Mouse (Mus musculus): ENCODE results near the gene Rasgrp2.

Gene Rasgrp2

GRCm38 (mm10) chr19:6399285-6400095, at the start of gene Rasgrp2:
Rasgrp2 (plus strand) TSS chr19:6399340.
- DNase-seq (ENCODE audit: low spot score in 2 of 2) = peak; percentile 95 to 97

- no peak for DNase-seq (ENCODE audit: low spot score in 2 of 2)
These were observed 47.6 kb upstream of the Rasgrp2 start for GRCm38 (mm10) chr19:6351431-6352106.

DNA sequence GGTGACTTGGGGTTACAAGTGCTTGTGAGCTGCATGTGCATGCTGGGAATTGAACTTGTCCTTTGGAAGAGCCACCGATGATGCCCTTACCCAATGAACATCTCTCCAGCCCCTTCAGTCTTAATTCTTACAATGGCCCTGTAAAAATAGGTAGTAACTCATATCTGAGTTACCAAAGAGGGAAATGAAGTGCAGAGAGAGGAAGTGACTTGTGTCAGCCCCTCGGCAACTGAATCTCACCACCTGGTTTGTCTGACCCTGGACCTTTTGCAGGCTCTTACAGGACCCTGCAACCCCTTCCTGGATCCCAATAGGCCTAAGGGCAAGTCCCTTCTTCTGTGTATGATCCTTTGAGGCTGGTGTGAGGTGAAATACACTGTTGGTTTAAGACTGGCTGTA, 47.0 kb upstream of the Rasgrp2 start:
- DNase-seq (ENCODE audit: low spot score in 2 of 2) = no peak

- no peak for DNase-seq (ENCODE audit: low spot score in 2 of 2)
These were observed 45.1 kb upstream of the Rasgrp2 start for GRCm38 (mm10) chr19:6354030-6354429.

DNA sequence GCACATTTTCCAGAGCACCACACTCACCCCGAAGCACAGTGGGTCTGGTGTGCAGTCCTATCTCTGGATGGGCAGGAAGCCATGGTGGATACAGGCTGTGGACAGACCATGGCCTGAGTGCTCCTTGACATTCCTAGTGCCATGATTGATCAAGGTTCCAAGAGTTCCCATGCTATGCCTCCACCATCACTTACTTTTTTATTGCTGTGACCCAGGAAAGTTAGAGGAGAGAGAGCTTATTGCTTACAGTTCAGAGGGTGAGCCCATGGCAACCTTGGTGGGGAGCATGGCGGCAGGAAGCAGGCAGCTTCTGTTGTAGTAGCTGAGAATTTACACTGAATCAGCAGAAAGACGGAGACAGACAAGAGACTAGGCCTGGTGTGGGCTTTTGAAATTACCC, 37.8 kb upstream of the Rasgrp2 start:
- no peak for DNase-seq (ENCODE audit: low spot score in 2 of 2)

GRCm38 (mm10) chr19:6363091-6363410, 36.1 kb upstream of the Rasgrp2 start:
- no peak for DNase-seq (ENCODE audit: low spot score in 2 of 2)

DNA sequence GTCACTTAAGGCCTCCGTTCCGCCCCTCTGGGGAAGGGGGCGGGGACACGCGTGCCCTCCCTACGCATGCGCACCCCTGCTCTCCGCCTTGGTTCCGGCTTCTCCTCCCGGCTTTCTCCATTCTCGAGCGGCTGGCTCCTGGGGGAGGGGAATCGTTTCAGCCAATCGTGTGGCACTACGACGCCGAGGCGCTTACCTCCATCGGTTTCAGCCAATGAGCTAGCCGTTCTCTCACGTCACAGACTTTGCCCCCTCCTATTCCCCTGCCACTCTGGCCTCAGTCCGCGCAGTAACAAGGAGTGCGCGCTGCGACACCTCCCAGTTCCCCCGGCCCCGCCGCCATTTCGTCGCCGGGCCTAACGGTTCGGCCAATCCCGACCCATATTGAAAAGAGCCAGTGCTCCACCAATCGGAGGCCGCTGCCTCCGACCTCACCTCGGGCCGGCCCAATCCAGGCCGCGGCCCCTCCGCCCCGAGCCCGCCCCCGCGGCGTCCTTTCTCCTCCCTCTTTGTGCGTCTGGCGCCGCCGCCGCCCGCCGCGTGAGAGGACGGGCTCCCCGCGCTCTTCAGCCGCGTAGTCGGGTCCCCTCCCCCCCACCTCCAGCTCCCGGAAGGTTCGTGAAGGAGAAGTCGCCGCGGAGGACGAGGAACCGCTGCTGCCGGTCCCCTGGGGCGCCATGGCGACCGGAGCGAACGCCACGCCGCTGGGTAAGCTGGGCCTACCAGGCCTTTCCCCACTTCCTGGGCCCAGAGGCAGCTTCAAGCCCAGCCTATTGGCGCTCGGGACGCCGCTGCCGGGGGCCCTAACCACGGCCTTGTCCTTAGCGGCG, 35.5 kb upstream of the Rasgrp2 start, which contains the start of gene Sf1:
TSS of gene Sf1 (plus strand) at position 280 of the 830 bp plus-strand sequence.
- DNase-seq (ENCODE audit: low spot score in 2 of 2) = peak; percentile 100

DNA sequence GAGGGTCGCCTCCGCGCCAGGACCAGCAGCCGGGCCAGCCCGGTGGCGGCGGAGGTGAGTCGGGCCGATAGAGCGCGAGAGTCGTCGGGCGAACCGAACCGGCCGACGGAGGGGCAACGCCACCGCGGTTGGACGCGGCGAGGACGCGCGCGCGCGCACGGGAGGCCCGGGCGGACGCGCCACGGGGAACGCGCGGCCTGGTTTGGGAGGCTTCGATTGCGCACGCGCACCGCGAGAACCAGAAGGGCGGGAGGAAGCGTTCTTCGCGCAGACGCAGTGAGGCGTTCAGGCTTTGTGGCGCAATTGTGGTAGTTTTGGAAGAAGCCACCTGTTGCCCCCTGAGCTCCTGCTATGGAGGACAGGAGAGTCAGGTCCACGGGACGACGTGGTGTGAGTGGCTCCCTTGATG, 34.8 kb upstream of the Rasgrp2 start:
- peak; percentile 91 to 93 for DNase-seq (ENCODE audit: low spot score in 2 of 2)

DNA sequence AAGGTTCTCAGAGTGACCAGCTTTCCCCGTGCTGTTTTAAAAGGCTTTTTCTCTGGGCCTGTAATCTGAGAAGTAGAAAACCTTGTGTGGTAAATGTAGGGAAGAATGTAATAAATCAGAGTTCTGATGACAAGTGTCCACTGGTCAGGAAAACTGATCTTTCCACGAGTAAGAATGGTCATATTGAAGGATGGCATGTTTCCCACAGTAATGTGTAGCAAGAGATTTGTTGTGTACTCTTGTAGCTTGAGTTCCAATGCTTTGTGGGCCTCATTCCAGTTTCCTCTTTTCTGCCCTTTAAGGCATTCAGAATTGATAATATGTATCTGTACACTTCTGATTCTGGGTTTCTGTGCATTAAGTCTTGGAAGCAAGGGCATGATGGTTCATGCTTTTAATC, 34.3 kb upstream of the Rasgrp2 start:
- no peak for DNase-seq (ENCODE audit: low spot score in 2 of 2)

GRCm38 (mm10) chr19:6370175-6370574, 29.0 kb upstream of the Rasgrp2 start:
- no peak for DNase-seq (ENCODE audit: low spot score in 2 of 2)

DNA sequence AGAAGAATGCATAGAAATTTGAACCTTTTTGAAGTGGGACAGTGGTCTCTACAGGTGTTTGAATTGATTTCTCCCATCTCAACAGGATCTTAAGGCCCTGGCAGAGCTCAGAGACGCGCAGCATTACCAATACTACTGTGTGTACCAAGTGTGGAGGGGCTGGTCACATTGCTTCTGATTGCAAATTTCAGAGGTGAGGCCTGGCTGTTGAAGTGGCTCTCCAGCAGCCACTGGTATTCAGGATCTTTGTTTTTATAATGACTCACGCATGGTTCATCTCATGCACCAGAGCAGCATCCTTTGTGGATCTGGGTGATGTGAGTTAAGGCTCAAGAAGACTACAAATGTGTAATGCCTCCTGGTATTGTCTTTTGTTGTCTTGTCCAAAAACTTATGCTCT, 26.7 kb upstream of the Rasgrp2 start:
- DNase-seq (ENCODE audit: low spot score in 2 of 2) = no peak

DNA sequence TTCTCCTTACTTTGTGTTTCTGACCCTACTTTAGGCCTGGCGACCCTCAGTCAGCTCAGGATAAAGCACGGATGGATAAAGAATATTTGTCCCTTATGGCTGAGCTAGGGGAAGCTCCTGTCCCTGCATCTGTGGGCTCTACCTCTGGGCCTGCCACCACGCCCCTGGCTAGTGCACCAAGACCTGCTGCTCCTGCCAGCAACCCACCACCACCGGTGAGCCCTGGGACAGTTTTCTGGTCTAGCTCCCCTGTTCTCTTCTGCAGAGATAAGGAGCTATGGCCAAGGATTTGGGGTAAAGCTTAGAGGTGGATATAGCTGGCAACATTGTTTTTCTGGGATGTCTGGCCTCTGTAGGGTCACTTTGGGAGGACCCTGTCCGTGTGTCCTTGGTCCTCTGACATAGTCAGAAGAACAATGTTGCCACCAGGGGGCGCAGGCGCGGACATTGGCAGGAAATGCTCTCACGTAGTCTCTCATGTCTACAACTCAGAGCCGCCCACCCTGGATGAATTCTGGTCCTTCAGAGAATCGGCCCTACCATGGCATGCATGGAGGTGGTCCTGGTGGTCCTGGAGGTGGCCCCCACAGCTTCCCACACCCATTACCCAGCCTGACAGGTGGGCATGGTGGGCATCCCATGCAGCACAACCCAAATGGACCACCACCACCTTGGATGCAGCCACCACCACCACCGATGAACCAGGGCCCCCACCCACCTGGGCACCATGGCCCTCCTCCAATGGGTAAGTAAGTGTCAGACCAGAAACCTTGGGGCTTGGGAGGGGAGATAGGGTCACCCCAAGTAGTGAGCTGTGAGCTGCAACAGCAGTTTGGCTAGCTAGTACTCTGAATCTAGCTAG, 25.4 kb upstream of the Rasgrp2 start:
- DNase-seq (ENCODE audit: low spot score in 2 of 2) = peak; percentile 67 to 82

GRCm38 (mm10) chr19:6374571-6374970, 24.6 kb upstream of the Rasgrp2 start:
- DNase-seq (ENCODE audit: low spot score in 2 of 2) = no peak

DNA sequence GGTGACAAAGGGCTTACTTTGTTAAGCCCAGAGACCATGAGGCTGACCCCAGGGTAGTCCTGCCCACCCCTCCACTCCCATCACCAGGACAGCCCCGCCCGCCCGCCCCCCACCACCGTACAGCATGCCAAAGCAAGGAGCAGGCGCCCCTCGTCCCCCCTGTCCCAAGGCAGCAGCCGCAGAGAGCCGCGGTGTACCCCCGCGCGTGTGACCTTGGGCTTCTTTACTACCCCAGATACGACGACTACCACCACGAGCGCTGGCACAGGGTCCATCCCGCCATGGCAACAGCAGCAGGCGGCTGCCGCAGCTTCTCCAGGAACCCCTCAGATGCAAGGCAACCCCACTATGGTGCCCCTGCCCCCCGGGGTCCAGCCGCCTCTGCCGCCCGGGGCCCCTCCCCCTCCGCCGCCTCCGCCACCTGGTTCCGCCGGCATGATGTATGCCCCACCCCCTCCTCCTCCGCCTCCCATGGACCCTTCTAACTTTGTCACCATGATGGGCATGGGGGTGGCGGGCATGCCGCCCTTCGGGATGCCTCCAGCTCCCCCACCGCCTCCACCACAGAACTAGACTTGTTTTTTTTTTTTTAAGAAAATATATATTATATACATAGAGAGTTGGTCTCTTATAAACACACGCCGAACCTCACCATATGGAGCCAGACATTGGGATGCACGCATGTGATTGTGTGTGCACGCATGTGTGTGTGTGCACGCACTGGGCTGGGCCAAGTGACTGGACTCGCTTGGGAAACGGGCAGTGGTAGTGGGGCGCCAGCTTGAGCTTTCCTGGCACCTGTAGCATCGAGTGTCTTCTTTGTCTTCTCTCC, 23.5 kb upstream of the Rasgrp2 start:
- DNase-seq (ENCODE audit: low spot score in 2 of 2) = no peak

DNA sequence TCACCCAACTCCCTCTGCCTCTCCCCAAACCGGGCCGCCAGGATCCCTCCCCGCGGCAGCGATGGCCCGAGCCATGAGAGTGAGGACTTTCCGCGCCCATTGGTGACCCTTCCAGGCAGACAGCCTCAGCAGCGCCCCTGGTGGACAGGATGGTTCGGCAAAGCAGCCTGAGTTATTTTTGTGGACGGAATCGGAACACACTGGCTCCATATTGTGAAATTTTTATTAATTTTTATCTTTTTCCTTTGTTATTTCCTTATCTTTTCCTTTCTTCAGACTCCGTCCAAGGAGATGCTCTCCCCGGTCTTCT, 22.9 kb upstream of the Rasgrp2 start:
- no peak for DNase-seq (ENCODE audit: low spot score in 2 of 2)

DNA sequence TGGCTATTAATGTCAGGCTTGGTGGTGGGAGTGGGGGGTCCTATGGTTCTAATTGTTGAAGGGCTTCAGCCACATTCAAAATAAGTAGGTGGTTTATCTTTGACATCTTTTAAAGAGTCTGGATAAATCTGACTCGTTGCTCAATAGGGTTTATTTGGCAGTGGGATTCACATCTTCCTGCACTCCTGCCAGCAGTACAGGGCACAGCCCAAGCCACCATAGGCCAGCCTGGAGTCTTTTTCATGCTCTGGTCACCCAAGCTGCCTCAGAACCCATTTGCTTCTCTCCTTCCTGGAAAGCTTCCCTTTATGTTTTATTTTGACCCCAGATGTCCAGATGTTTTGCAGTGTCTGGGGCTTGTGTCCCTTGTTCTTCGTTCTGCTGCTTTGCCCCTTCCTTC, 22.5 kb upstream of the Rasgrp2 start:
- no peak for DNase-seq (ENCODE audit: low spot score in 2 of 2)

- no peak for DNase-seq (ENCODE audit: low spot score in 2 of 2)
These were observed 21.7 kb upstream of the Rasgrp2 start for GRCm38 (mm10) chr19:6377327-6378040.

DNA sequence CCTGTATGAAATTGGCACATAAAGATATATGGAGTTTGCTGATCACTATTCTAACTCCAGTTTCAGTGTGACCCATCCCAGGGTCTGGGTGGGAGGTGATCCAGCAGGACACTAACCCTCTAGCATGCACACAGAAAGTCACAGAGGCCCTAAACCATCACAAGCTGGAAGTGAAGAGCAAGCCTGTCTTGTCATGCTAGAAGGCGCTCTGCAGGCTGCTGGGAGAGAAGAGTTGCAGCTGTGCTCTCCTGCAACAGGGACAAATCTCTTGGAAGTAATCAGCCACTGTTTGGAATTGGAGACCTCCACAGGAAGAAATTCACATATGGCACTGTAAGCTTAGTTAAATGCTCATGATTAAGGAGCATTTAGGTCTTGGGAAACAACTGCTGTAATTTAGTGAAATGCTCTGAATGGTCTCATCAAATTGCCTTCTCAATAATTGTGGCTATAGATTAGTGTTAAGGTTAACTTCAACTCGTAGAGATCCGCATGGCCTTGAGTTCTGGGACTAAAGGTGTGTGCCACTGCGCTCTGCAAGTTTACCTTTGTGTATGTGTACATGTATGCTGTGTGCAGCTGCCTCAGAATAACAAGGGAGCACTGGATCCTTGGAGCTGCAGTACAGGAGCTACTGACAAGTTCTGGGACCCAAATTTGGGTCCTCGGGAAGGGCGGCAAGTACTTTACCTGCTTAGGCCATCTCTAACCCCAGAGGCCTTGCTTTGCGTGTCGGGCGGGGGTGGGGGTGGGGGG, 18.6 kb upstream of the Rasgrp2 start:
- DNase-seq (ENCODE audit: low spot score in 2 of 2) = no peak

GRCm38 (mm10) chr19:6381238-6381637, 17.9 kb upstream of the Rasgrp2 start:
- no peak for DNase-seq (ENCODE audit: low spot score in 2 of 2)

Data from spleen, postnatal 36 days (tissue).